Mouse (Mus musculus) heart, adult 2 months (tissue): ENCODE data around the gene Gm13103. TPM values are rescaled to one million over a fixed set of nuclear protein-coding genes. Genes with fewer than 3 reads are reported as not detected.
"Not testable (repeated sequence)": the region's sequence is repeated elsewhere in the genome, so short reads cannot be mapped to it uniquely, and the experiment has no call there.

Source experiments
- DNase-seq, 2 experiments: peaks; one replicate each; pipeline ENCODE4 v3.0.0; 2021
- H3K27ac ChIP-seq: fragments of 200-600 bp; 2 replicates; pipeline ENCODE4 v1.8.1; 2022
- H3K27me3 ChIP-seq: fragments of 200-500 bp; 2 replicates; pipeline ENCODE4 v1.6.1; 2012; ENCODE audit warnings: mild to moderate bottlenecking, low read length, inconsistent platforms, mixed read lengths; ENCODE audit not compliant: control insufficient read depth, insufficient read depth
- H3K36me3 ChIP-seq: fragments of 200-500 bp; 2 replicates; pipeline ENCODE4 v1.6.1; 2012; ENCODE audit warnings: low read length, inconsistent platforms; ENCODE audit not compliant: control insufficient read depth, insufficient read depth
- H3K4me1 ChIP-seq: fragments of 200-500 bp; 2 replicates; pipeline ENCODE4 v1.6.1; 2011; ENCODE audit warnings: low read length; ENCODE audit not compliant: control insufficient read depth, insufficient read depth
- H3K4me3 ChIP-seq: fragments of 200-600 bp; 2 replicates; pipeline ENCODE4 v1.8.1; 2022
- H3K79me2 ChIP-seq: fragments of 200-500 bp; replicated peaks from 2 replicates; pipeline ENCODE4 v1.6.1; 2012; ENCODE audit warnings: mild to moderate bottlenecking, inconsistent platforms, low read length, moderate library complexity, mixed read lengths; ENCODE audit not compliant: control insufficient read depth, insufficient read depth
- H3K9ac ChIP-seq: fragments of 200-500 bp; 2 replicates; pipeline ENCODE4 v1.6.1; 2012; ENCODE audit warnings: low read depth, mild to moderate bottlenecking, control low read depth, inconsistent platforms, low read length, mixed read lengths
- CTCF ChIP-seq: fragments of 200-600 bp; IDR thresholded peaks from 2 replicates; pipeline ENCODE4 v1.8.1; 2022; ENCODE audit warnings: antibody characterized with exemption, mild to moderate bottlenecking, moderate library complexity
- EP300 ChIP-seq: fragments of 200-500 bp; IDR thresholded peaks from 2 replicates; pipeline ENCODE4 v1.6.1; 2011; ENCODE audit warnings: low read depth, low read length, control low read depth; ENCODE audit not compliant: insufficient read depth
- POLR2A ChIP-seq: fragments of 200-500 bp; IDR thresholded peaks from 2 replicates; pipeline ENCODE4 v1.6.1; 2011; ENCODE audit warnings: mild to moderate bottlenecking, low read depth, low read length, control low read depth; ENCODE audit not compliant: insufficient read depth
- WGBS: fragments of 180-500 bp; shearing (Covaris S2); methylation state at CpG from one replicate; pipeline ENCODE4 v1.1.7; 2018; 5-methylcytosine and 5-hydroxymethylcytosine counted together
- intact Hi-C: fragments of 180-260 bp; cut with DNase I; formaldehyde crosslinking; loops from one replicate; pipeline ENCODE4 v1.15.1; 2025
- long read RNA-seq: library from polyadenylated mRNA; stranded (forward); transcript quantifications from one replicate; pipeline ENCODE4 v2.0.0, GENCODE M21; 2021
- polyA plus RNA-seq: library from polyadenylated mRNA; depleted of rRNA; stranded (reverse); fragments of >200 nt; gene quantifications from 2 replicates; pipeline ENCODE4 v1.2.3, GENCODE M21; 2012; rRNA removed
- total RNA-seq, 2 experiments: library from RNA; stranded (reverse); gene quantifications; 2 replicates each; pipeline ENCODE4 v1.2.3; 2021

Gene Gm13103
- total RNA-seq, result not detected
- polyA plus RNA-seq, result not detected in 2 replicates
- long read RNA-seq, result 0 reads

GRCm38 (mm10) chr4:143846197-143846596 lies at the start of gene Gm13103:
Gm13103 (plus strand) TSS chr4:143846497.
- intact Hi-C loops, H3K27me3 ChIP-seq, DNase-seq, H3K36me3 ChIP-seq, H3K4me3 ChIP-seq, H3K4me1 ChIP-seq, H3K79me2 ChIP-seq, H3K9ac ChIP-seq, H3K27ac ChIP-seq: not testable (repeated sequence)

GRCm38 (mm10) chr4:143815993-143816392 lies 30.3 kb upstream of the Gm13103 start, which contains the start of gene Gm13084:
Gm13084 (minus strand) TSS chr4:143816093.
- no peak within 1 kb of the TSS for H3K4me3 ChIP-seq
- no peak for DNase-seq
- H3K79me2 ChIP-seq, result no peaks in the 10 kb centered on the region
- H3K27ac ChIP-seq, result no peak within 1 kb of the TSS
- H3K4me1 ChIP-seq, result no peaks in the 10 kb centered on the region
- 57% methylated on average over 2 of the region's 2 CpGs for WGBS
- TF ChIP-seq CTCF (no peak), POLR2A (no peak), EP300 (no peak)
- H3K9ac ChIP-seq, result no peak within 1 kb of the TSS
- intact Hi-C loops, result loop anchor here (10.0 kb wide), 1 partner anchor 379 kb away; the partner anchor contains the start of gene Oog2
- no peaks in the 10 kb centered on the region for H3K36me3 ChIP-seq
- H3K27me3 ChIP-seq, result no peaks in the 10 kb centered on the region

GRCm38 (mm10) chr4:143882371-143882770 lies 36.1 kb downstream of the Gm13103 start:
- H3K27ac ChIP-seq, result not testable (repeated sequence)

GRCm38 (mm10) chr4:143894406-143894805 lies 48.1 kb downstream of the Gm13103 start:
- H3K36me3 ChIP-seq, H3K27me3 ChIP-seq, H3K4me1 ChIP-seq, intact Hi-C loops, H3K27ac ChIP-seq, H3K9ac ChIP-seq, DNase-seq, H3K4me3 ChIP-seq, H3K79me2 ChIP-seq: not testable (repeated sequence)
- 69% methylated on average over 3 of the region's 3 CpGs for WGBS

More at GRCm38 (mm10) chr4:143882371-143882770, 36.1 kb downstream of the Gm13103 start:
- H3K79me2 ChIP-seq, H3K9ac ChIP-seq, H3K4me1 ChIP-seq, intact Hi-C loops, DNase-seq, H3K36me3 ChIP-seq, H3K27me3 ChIP-seq, H3K4me3 ChIP-seq: not testable (repeated sequence)
- 60% methylated on average over 1 of the region's 1 CpGs for WGBS

- not testable (repeated sequence) for H3K27me3 ChIP-seq, H3K9ac ChIP-seq
- WGBS, result 55% methylated on average over 1 of the region's 1 CpGs
Observed at GRCm38 (mm10) chr4:143900280-143900679, 54.0 kb downstream of the Gm13103 start, which contains the start of gene Pramef6. Pramef6 (minus strand) TSS chr4:143900380.

More at GRCm38 (mm10) chr4:143900280-143900679, 54.0 kb downstream of the Gm13103 start, which contains the start of gene Pramef6:
- intact Hi-C loops, result loop anchor here (5.0 kb wide), 1 partner anchor 293 kb away; no protein-coding TSS in a partner anchor
- not testable (repeated sequence) for H3K4me3 ChIP-seq, H3K4me1 ChIP-seq, DNase-seq, H3K36me3 ChIP-seq, H3K27ac ChIP-seq, H3K79me2 ChIP-seq

Other genes starting within 250 kb of the Gm13103 start
- gene Gm13083, start 231.5 kb upstream of the Gm13103 start, total RNA-seq, result not detected
- not detected in 2 replicates for gene Gm13083, start 231.5 kb upstream of the Gm13103 start, polyA plus RNA-seq
- gene Gm13088, start 189.3 kb upstream of the Gm13103 start, total RNA-seq, result not detected
- gene Gm13088, start 189.3 kb upstream of the Gm13103 start, polyA plus RNA-seq, result not detected in 2 replicates
- gene Gm13089, start 143.8 kb upstream of the Gm13103 start, total RNA-seq, result not detected
- not detected in 2 replicates for gene Gm13089, start 143.8 kb upstream of the Gm13103 start, polyA plus RNA-seq
- gene Gm13078, start 127.0 kb upstream of the Gm13103 start, total RNA-seq, result not detected
- gene Gm13078, start 127.0 kb upstream of the Gm13103 start, polyA plus RNA-seq, result not detected in 2 replicates
- gene Gm13023, start 57.1 kb upstream of the Gm13103 start, total RNA-seq, result not detected
- gene Gm13023, start 57.1 kb upstream of the Gm13103 start, polyA plus RNA-seq, result not detected in 2 replicates
- gene Gm13084, start 30.4 kb upstream of the Gm13103 start, total RNA-seq, result not detected
- not detected in 2 replicates for gene Gm13084, start 30.4 kb upstream of the Gm13103 start, polyA plus RNA-seq
- not detected for gene Pramef6, start 53.9 kb downstream of the Gm13103 start, total RNA-seq
- gene Pramef6, start 53.9 kb downstream of the Gm13103 start, polyA plus RNA-seq, result not detected in 2 replicates
- gene Pramef25, start 104.5 kb downstream of the Gm13103 start, total RNA-seq, result not detected
- gene Pramef25, start 104.5 kb downstream of the Gm13103 start, polyA plus RNA-seq, result not detected in 2 replicates
- gene Gm13101, start 120.5 kb downstream of the Gm13103 start, total RNA-seq, result not detected
- not detected in 2 replicates for gene Gm13101, start 120.5 kb downstream of the Gm13103 start, polyA plus RNA-seq
- gene Pramef17, start 147.9 kb downstream of the Gm13103 start, total RNA-seq, result not detected
- not detected in 2 replicates for gene Pramef17, start 147.9 kb downstream of the Gm13103 start, polyA plus RNA-seq
- not detected for gene Pramel4, start 212.6 kb downstream of the Gm13103 start, total RNA-seq
- not detected in 2 replicates for gene Pramel4, start 212.6 kb downstream of the Gm13103 start, polyA plus RNA-seq